Mouse (Mus musculus): ENCODE data around the gene Imp4.

Imp4 gene

DNA sequence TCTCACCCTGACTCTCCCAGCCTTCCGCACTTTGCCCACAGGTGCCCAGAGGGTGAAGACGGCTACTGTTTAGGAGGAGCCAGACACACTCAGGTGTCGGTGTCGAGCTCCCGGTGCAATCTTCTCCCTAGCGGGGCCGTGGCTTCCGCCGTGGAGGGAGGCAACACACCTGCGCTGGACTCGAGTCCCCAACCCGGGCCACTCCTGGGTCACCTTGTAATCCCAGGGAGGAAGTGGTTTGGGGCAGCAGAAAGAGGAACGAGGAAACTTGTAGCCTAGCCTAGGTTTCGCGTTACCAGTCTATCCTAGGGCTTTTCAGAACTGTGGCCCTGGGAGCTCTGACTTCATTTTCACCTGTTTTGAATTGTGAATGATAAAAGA is 20.4 kb downstream of the Imp4 start:
- no peak for DNase-seq (ENCODE audit: low read depth, low spot score)

GRCm38 (mm10) chr1:34462766-34463165 is 23.1 kb downstream of the Imp4 start:
- peak; percentile 43 for DNase-seq (ENCODE audit: low read depth, low spot score)

DNA sequence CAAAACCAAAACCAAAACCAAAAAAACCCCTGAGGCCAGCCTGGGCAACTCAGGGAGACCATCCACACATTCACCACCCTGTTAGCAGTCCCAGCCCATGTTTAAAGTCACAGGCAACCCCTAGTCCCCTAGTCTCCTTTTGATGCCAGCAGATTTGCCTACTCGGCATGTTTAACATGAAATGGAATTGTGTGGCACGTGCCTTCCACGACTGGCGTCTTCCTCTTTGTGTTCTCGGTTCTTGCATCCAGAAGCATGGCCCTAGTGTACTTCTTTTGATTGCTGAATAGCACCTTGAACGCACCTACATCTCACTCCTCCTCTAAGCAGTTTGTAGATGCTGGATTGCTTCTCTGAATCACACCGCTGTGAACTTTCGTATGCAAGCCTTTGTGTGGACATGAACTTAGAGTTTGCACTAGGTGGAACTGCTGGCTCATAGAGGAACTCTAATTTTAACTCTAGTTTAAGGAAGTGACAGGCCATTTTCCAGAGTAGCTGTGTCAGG is 24.7 kb downstream of the Imp4 start:
- DNase-seq (ENCODE audit: low read depth, low spot score): no peak

GRCm38 (mm10) chr1:34465445-34465844 is 25.8 kb downstream of the Imp4 start:
- no peak for DNase-seq (ENCODE audit: low read depth, low spot score)

GRCm38 (mm10) chr1:34468051-34468450 is 28.4 kb downstream of the Imp4 start:
- no peak for DNase-seq (ENCODE audit: low read depth, low spot score)

DNA sequence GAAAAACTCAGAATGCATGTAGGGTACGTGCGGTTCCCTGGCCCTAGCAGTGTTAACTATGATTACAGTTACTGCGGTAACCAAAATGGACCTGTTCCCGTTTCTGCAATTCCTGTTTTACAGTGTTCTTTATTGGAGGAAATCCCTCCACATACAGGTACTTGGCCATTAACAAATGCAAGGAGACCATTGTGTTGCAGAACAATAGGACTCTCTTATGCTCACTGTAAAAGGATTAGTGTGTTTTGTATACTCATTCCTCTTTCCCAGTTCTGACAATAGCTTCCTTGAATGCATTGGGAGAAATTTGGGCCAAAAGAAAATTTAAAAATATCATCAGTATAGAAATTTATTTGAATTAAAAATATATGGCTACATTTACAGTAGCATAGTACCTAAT is 28.8 kb downstream of the Imp4 start:
- DNase-seq (ENCODE audit: low read depth, low spot score): no peak

DNA sequence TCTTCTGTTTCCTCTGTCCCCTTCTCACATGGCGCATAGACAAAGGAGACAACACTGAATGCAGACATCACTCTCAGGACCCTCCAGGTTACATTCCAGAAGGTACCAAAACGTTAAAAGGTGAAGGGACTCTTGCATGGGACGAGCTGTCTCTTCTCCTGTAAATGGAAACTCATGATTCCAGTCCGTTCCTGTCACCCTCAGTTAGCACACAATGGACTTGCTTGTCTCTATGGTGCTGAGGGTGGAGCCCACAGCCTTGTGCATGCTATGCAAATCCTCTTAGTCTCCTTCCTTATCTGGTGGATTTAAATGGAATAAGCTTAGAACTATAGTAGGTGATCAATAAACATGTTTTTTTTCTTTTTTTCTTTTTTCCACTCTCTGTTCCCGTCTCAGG is 30.1 kb downstream of the Imp4 start:
- DNase-seq (ENCODE audit: low read depth, low spot score): no peak

DNA sequence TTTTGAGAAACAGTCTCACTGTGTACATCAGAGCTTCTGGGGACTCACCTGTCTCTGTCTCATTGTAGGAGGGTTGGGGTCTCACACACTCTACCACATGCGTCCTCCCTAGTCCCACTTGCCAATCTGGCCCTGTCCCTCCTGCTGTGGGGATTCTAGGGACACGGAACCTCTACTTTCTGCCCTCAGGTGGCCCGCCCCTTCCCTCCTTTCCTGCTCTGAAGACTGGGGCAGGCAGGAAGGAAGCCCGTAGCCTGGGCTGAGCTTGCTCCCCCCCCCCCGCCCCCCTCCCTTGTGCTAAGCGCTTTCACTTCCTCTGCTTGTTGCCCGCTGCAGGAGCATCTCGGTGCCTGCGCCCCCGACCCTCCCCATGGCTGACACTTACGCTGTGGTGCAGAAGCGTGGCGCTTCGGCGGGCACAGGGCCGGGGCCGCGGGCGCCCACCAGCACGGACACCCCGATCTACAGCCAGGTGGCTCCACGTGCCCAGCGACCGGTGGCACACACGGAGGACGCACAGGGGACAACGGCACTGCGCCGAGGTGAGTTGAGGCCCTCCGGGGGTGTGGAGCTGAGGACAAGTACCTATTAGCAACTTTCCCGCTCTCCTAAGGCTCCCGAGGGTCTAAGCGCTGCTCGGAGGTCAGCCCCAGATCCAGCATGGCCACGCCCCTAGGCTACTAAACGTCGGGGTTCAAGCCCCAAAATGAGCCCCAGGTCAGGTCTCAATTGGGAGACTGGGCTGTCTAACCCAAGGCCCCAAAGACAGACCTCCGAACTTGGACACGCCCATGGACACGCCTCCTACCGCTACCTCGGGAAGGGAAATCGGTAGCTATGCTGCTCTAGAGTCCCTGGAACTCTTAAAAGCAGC is 33.0 kb downstream of the Imp4 start:
- DNase-seq (ENCODE audit: low read depth, low spot score): no peak

GRCm38 (mm10) chr1:34478891-34479655 is 39.4 kb downstream of the Imp4 start:
- no peak for DNase-seq (ENCODE audit: low read depth, low spot score)

- no peak for DNase-seq (ENCODE audit: low read depth, low spot score)
Observed at GRCm38 (mm10) chr1:34480801-34481200, 41.1 kb downstream of the Imp4 start.

GRCm38 (mm10) chr1:34481920-34482669 is 42.4 kb downstream of the Imp4 start:
- DNase-seq (ENCODE audit: low read depth, low spot score): no peak

DNA sequence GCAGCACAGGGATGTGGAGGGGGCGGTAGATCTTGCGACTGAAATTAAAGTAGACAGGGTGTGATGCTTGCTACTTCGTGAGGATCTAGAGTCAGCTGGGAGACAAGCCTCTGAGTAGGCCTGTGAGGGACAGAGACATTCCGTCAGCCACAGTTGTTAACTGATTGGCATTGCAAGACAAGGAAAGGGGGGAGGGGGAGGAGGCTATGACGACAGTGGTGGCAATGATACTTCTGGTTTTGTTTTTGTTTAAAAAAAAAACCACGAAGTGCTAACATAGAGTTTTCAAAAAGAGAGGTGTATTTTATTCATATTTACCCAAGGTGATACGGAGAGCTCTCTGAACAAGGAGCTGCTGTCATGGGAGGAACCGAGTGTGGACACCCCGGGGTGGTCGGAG is 44.8 kb downstream of the Imp4 start:
- no peak for DNase-seq (ENCODE audit: low read depth, low spot score)

- DNase-seq (ENCODE audit: low read depth, low spot score): peak; percentile 6
Observed at GRCm38 (mm10) chr1:34485461-34486188, 46.0 kb downstream of the Imp4 start.

DNA sequence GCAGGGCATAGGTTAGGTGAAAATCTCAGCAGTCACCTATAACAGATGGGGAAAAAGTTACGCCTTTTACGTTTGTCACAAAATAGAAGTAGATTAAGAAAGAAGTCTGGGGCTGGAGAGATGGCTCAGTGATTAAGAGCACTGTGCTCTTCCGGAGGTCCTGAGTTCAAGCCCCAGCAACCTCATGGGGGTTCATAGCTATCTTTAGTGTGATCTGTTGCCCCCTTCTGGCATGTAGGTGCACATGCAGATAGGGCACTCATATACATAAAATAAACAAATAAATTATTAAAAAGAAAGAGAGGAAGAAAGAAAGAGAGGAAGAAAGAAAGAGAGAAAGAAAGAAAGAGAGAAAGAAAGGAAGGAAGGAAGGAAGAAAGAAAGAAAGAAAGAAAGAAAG is 47.7 kb downstream of the Imp4 start:
- no peak for DNase-seq (ENCODE audit: low read depth, low spot score)

GRCm38 (mm10) chr1:34489852-34490541 is 50.3 kb downstream of the Imp4 start:
- DNase-seq (ENCODE audit: low read depth, low spot score): no peak

DNA sequence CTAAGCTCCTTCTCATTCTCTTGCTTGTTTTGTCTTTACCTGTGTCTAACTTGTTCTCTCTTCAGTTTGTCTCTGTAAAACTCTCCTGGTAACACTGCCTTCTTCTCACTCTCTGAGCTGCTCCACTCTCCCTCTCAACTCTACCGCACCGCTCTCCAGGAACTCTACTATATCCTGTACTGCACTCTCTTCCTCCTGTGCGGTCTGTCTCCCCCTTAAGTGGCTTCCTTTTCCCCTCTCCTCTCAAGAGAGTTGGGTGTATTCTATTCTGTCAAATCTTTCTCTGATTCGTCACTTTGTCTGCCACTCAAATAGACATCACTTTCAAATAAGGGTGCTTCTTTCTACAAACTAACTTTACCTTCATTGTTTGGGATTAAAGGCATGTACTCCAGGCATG is 51.8 kb downstream of the Imp4 start:
- DNase-seq (ENCODE audit: low read depth, low spot score): no peak

Measured in retina, adult 2 months (tissue).